Mouse (Mus musculus): ENCODE results near the gene Gm13278. TPM values are rescaled to one million over a fixed set of nuclear protein-coding genes. Genes with fewer than 3 reads are reported as not detected.

Gm13278 gene
- polyA plus RNA-seq (2017; shearing (Covaris generic)), result not detected

DNA sequence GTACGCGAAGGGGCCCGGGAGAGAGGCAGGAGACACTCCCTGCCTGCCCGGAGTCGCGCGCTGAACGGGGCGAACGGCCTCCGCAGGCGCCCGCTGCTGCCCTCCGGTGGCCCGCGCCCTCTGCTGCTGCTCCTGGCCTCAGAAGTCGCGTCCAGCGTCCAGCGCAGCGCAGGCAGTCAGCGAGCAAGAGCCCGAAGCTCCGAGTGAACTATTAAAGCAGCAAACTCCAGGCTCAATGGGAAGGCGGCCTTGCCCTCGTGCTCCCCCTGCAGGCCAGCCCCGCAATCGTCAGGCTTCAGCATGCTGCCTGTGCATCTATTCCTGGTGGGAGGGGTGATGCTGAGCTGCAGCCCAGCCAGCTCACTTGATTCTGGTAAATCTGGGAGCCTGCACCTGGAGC, at the start of gene Gm13278:
Gene Gm13278 (plus strand): TSS at position 301 of the 400 bp plus-strand sequence.

DNA sequence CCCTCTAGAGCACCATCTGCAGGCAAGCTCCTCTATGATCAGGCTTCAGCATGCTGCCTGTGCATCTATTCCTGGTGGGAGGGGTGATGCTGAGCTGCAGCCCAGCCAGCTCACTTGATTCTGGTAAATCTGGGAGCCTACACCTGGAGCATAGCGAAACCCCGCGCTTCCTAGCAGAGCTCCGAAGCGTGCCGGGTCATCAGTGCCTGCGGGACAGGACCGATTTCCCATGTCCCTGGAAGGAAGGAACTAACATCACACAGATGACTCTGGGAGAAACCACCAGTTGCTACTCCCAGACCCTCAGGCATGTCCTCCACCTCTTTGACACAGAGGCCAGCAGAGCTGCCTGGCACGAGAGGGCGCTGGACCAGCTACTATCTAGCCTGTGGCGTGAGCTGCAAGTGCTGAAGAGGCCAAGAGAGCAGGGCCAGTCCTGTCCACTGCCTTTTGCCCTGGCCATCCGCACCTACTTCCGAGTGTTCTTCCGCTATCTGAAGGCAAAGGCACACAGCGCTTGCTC, 36.5 kb upstream of the Gm13278 start, which contains the start of gene Gm13271:
Gene Gm13271 (plus strand): TSS at position 51 of the 523 bp plus-strand sequence.

DNA sequence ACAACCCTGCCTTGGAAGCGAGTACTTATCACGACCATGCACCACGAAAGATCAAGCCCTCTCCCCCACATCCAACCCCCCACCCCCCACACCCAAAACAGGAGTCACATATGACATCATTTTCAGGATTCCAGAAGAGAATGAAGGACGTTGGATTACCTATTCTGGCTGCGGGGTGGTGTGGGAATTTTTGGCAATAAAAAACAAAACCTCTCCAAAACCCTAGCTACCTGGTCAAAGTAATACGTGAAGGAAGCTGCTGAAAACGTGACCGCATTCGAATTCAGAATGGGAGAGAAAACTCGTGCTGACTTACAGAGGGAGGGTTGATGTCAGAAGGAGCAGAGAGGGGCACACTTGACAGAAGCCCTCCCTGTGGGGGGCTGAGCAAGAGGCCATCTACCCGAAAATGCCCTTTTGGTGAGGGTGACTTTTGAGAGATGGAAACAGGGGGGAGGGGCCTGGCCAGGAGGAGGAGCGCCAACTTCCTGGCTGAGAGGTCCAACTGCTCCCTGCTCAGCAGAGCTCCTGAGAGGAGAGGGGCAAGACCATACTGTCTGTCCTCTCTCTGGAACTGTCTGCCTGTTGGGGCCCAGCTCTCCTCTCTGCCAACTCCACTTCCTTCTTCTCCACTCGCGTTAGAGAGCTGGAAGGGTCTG, 31.6 kb upstream of the Gm13278 start, which contains the start of gene Gm13283:
Gene Gm13283 (plus strand): TSS at position 510 of the 659 bp plus-strand sequence.

DNA sequence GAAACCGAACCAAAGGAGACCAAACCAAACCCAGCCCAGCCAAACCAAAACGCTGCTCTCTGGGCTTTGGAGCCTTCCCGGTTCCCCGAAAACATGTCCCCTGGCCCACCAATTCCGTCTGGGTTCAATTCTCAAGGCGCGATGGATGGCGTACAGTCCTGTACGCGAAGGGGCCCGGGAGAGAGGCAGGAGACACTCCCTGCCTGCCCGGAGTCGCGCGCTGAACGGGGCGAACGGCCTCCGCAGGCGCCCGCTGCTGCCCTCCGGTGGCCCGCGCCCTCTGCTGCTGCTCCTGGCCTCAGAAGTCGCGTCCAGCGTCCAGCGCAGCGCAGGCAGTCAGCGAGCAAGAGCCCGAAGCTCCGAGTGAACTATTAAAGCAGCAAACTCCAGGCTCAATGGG, 17.8 kb upstream of the Gm13278 start, which contains the start of gene Gm13290:
Gene Gm13290 (plus strand): TSS at position 301 of the 400 bp plus-strand sequence.

DNA sequence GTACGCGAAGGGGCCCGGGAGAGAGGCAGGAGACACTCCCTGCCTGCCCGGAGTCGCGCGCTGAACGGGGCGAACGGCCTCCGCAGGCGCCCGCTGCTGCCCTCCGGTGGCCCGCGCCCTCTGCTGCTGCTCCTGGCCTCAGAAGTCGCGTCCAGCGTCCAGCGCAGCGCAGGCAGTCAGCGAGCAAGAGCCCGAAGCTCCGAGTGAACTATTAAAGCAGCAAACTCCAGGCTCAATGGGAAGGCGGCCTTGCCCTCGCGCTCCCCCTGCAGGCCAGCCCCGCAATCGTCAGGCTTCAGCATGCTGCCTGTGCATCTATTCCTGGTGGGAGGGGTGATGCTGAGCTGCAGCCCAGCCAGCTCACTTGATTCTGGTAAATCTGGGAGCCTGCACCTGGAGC, 14.7 kb upstream of the Gm13278 start, which contains the start of gene Gm13289:
Gene Gm13289 (plus strand): TSS at position 301 of the 400 bp plus-strand sequence.

DNA sequence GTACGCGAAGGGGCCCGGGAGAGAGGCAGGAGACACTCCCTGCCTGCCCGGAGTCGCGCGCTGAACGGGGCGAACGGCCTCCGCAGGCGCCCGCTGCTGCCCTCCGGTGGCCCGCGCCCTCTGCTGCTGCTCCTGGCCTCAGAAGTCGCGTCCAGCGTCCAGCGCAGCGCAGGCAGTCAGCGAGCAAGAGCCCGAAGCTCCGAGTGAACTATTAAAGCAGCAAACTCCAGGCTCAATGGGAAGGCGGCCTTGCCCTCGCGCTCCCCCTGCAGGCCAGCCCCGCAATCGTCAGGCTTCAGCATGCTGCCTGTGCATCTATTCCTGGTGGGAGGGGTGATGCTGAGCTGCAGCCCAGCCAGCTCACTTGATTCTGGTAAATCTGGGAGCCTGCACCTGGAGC, 11.8 kb upstream of the Gm13278 start, which contains the start of gene Gm13272:
Gene Gm13272 (plus strand): TSS at position 301 of the 400 bp plus-strand sequence.

DNA sequence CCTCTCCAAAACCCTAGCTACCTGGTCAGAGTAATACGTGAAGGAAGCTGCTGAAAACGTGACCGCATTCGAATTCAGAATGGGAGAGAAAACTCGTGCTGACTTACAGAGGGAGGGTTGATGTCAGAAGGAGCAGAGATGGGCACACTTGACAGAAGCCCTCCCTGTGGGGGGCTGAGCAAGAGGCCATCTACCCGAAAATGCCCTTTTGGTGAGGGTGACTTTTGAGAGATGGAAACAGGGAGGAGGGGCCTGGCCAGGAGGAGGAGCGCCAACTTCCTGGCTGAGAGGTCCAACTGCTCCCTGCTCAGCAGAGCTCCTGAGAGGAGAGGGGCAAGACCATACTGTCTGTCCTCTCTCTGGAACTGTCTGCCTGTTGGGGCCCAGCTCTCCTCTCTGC, 9.5 kb upstream of the Gm13278 start, which contains the start of gene Ifnz:
Gene Ifnz (plus strand): TSS at position 301 of the 400 bp plus-strand sequence.

DNA sequence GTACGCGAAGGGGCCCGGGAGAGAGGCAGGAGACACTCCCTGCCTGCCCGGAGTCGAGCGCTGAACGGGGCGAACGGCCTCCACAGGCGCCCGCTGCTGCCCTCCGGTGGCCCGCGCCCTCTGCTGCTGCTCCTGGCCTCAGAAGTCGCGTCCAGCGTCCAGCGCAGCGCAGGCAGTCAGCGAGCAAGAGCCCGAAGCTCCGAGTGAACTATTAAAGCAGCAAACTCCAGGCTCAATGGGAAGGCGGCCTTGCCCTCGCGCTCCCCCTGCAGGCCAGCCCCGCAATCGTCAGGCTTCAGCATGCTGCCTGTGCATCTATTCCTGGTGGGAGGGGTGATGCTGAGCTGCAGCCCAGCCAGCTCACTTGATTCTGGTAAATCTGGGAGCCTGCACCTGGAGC, 5.9 kb upstream of the Gm13278 start, which contains the start of gene Gm13276:
Gene Gm13276 (plus strand): TSS at position 301 of the 400 bp plus-strand sequence.

DNA sequence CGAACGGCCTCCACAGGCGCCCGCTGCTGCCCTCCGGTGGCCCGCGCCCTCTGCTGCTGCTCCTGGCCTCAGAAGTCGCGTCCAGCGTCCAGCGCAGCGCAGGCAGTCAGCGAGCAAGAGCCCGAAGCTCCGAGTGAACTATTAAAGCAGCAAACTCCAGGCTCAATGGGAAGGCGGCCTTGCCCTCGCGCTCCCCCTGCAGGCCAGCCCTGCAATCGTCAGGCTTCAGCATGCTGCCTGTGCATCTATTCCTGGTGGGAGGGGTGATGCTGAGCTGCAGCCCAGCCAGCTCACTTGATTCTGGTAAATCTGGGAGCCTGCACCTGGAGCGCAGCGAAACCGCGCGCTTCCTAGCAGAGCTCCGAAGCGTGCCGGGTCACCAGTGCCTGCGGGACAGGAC, 2.9 kb upstream of the Gm13278 start, which contains the start of gene Gm13277:
Gene Gm13277 (plus strand): TSS at position 231 of the 400 bp plus-strand sequence.

DNA sequence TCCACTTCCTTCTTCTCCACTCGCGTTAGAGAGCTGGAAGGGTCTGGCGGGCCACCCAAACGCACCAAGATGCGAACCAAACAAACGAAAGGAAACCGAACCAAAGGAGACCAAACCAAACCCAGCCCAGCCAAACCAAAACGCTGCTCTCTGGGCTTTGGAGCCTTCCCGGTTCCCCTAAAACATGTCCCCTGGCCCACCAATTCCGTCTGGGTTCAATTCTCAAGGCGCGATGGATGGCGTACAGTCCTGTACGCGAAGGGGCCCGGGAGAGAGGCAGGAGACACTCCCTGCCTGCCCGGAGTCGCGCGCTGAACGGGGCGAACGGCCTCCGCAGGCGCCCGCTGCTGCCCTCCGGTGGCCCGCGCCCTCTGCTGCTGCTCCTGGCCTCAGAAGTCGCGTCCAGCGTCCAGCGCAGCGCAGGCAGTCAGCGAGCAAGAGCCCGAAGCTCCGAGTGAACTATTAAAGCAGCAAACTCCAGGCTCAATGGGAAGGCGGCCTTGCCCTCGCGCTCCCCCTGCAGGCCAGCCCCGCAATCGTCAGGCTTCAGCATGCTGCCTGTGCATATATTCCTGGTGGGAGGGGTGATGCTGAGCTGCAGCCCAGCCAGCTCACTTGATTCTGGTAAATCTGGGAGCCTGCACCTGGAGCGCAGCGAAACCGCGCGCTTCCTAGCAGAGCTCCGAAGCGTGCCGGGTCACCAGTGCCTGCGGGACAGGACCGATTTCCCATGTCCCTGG, 2.8 kb downstream of the Gm13278 start, which contains the start of gene Gm13275:
Gene Gm13275 (plus strand): TSS at position 552 of the 740 bp plus-strand sequence.

DNA sequence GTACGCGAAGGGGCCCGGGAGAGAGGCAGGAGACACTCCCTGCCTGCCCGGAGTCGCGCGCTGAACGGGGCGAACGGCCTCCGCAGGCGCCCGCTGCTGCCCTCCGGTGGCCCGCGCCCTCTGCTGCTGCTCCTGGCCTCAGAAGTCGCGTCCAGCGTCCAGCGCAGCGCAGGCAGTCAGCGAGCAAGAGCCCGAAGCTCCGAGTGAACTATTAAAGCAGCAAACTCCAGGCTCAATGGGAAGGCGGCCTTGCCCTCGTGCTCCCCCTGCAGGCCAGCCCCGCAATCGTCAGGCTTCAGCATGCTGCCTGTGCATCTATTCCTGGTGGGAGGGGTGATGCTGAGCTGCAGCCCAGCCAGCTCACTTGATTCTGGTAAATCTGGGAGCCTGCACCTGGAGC, 5.7 kb downstream of the Gm13278 start, which contains the start of gene Gm13279:
Gene Gm13279 (plus strand): TSS at position 301 of the 400 bp plus-strand sequence.

DNA sequence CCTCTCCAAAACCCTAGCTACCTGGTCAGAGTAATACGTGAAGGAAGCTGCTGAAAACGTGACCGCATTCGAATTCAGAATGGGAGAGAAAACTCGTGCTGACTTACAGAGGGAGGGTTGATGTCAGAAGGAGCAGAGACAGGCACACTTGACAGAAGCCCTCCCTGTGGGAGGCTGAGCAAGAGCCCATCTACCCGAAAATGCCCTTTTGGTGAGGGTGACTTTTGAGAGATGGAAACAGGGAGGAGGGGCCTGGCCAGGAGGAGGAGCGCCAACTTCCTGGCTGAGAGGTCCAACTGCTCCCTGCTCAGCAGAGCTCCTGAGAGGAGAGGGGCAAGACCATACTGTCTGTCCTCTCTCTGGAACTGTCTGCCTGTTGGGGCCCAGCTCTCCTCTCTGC, 8.0 kb downstream of the Gm13278 start, which contains the start of gene Gm13285:
Gene Gm13285 (plus strand): TSS at position 301 of the 400 bp plus-strand sequence.

DNA sequence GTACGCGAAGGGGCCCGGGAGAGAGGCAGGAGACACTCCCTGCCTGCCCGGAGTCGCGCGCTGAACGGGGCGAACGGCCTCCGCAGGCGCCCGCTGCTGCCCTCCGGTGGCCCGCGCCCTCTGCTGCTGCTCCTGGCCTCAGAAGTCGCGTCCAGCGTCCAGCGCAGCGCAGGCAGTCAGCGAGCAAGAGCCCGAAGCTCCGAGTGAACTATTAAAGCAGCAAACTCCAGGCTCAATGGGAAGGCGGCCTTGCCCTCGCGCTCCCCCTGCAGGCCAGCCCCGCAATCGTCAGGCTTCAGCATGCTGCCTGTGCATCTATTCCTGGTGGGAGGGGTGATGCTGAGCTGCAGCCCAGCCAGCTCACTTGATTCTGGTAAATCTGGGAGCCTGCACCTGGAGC, 11.6 kb downstream of the Gm13278 start, which contains the start of gene Gm13287:
Gene Gm13287 (plus strand): TSS at position 301 of the 400 bp plus-strand sequence.

DNA sequence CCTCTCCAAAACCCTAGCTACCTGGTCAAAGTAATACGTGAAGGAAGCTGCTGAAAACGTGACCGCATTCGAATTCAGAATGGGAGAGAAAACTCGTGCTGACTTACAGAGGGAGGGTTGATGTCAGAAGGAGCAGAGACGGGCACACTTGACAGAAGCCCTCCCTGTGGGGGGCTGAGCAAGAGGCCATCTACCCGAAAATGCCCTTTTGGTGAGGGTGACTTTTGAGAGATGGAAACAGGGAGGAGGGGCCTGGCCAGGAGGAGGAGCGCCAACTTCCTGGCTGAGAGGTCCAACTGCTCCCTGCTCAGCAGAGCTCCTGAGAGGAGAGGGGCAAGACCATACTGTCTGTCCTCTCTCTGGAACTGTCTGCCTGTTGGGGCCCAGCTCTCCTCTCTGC, 13.9 kb downstream of the Gm13278 start, which contains the start of gene Gm13288:
Gene Gm13288 (plus strand): TSS at position 301 of the 400 bp plus-strand sequence.

DNA sequence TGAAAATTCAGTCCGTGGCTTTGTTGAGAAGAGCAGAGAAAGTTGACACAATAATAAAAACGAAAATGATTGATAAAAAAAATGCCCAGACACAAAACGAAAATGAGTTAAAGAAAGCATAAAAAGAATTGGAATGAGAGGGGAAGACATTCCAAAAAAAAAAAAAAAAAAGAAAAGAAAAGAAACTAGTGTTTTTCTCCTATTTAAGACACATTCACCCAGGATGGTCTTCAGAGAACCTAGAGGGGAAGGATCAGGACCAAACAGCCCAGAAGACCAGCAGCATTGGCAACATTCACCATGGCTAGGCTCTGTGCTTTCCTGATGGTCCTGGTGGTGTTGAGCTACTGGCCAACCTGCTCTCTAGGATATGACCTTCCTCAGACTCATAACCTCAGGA, 24.6 kb downstream of the Gm13278 start, which contains the start of gene Ifna7:
Gene Ifna7 (plus strand): TSS at position 301 of the 400 bp plus-strand sequence.

DNA sequence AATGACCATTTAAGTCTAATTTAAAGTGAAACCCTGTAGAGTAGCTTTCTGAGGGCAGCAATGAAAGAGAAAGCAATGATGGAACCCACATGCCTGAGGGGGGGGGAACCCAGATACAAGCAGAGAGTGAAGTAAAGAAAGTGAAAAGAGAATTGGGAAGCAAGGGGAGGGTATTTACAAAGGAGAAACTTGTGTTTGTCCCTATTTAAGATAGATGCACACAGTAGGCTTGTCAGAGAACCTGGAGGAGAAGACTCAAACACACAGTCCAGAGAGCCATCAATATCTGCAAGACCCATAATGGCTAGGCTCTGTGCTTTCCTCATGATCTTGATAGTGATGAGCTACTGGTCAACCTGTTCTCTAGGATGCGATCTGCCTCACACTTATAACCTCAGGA, 28.3 kb downstream of the Gm13278 start, which contains the start of gene Ifna11:
Gene Ifna11 (plus strand): TSS at position 301 of the 400 bp plus-strand sequence.

DNA sequence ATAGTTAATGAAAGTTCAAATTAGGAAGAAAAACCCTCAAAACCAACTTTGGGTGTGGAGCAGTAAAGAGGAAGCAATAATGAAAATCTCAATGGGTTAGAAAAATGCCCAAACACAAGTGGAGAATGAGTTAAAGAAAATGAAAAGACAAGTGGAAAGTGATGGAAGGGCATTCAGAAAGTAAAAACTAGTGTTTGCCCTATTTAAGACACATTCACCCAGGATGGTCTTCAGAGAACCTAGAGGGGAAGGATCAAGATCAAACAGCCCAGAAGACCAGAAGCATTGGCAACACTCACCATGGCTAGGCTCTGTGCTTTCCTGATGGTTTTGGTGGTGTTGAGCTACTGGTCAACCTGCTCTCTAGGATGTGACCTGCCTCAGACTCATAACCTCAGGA, 35.8 kb downstream of the Gm13278 start, which contains the start of gene Ifna6:
Gene Ifna6 (plus strand): TSS at position 301 of the 400 bp plus-strand sequence.

DNA sequence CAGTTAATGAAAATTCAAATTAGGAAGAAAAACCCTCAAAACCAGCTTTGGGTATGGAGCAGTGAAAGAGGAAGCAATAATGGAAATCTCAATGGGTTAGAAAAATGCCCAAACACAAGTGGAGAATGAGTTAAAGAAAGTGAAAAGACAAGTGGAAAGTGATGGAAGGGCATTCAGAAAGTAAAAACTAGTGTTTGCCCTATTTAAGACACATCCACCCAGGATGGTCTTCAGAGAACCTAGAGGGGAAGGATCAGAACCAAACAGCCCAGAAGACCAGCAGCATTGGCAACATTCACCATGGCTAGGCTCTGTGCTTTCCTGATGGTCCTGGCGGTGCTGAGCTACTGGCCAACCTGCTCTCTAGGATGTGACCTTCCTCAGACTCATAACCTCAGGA, 43.9 kb downstream of the Gm13278 start, which contains the start of gene Ifna5:
Gene Ifna5 (plus strand): TSS at position 301 of the 400 bp plus-strand sequence.

DNA sequence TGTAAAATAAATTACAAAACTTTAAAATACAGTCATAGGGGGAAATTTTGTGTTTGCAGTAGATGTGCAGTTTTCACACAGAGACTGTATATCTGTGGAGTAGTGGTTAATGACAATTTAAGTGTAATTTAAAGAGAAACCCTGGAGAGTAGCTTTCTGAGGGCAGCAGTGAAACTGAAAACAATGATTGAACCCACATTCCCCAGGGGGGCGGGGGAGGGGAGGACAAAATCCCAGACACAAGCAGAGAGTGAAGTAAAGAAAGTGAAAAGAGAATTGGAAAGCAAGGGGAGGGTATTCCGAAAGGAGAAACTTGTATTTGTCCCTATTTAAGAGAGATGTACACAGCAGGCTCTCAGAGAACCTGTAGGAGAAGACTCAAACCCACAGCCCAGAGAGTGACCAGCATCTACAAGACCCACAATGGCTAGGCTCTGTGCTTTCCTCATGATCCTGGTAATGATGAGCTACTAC, 50.1 kb downstream of the Gm13278 start, which contains the start of gene Ifna4:
Gene Ifna4 (plus strand): TSS at position 424 of the 474 bp plus-strand sequence.

Data from inflammation-experienced regulatory T-cells, adult 16 weeks (primary cell).